Mouse (Mus musculus) olfactory bulb, adult 2 months (tissue): Measurements from ENCODE around the gene Mdm4. TPM values are rescaled to one million over a fixed set of nuclear protein-coding genes. Genes with fewer than 3 reads are reported as not detected.
"Not testable (repeated sequence)": the region's sequence is repeated elsewhere in the genome, so short reads cannot be mapped to it uniquely, and the experiment has no call there.

Experiments
- H3K27ac ChIP-seq: fragments of 200-500 bp; 2 replicates; pipeline ENCODE4 v1.5.1; 2012; ENCODE audit warnings: low read depth, low read length; ENCODE audit not compliant: insufficient read depth
- H3K4me1 ChIP-seq: fragments of 200-500 bp; 2 replicates; pipeline ENCODE4 v1.6.1; 2012; ENCODE audit warnings: low read length; ENCODE audit not compliant: control insufficient read depth, insufficient read depth
- H3K4me3 ChIP-seq: fragments of 200-500 bp; 2 replicates; pipeline ENCODE4 v1.5.1; 2012; ENCODE audit warnings: mild to moderate bottlenecking, low read depth, low read length, moderate library complexity; ENCODE audit not compliant: insufficient read depth
- CTCF ChIP-seq: fragments of 200-500 bp; IDR thresholded peaks from 2 replicates; pipeline ENCODE4 v1.5.1; 2012; ENCODE audit warnings: low read depth, mild to moderate bottlenecking, low read length, moderate library complexity; ENCODE audit not compliant: insufficient read depth
- POLR2A ChIP-seq: fragments of 200-500 bp; IDR thresholded peaks from 2 replicates; pipeline ENCODE4 v1.6.1; 2012; ENCODE audit warnings: mild to moderate bottlenecking, low read depth, low read length, moderate library complexity; ENCODE audit not compliant: insufficient read depth
- WGBS: fragments of 180-500 bp; shearing (Covaris S2); methylation state at CpG from one replicate; pipeline ENCODE4 v1.1.7; 2018; 5-methylcytosine and 5-hydroxymethylcytosine counted together
- polyA plus RNA-seq: library from polyadenylated mRNA; stranded (reverse); fragments of >200 nt; gene quantifications from 2 replicates; pipeline ENCODE4 v1.2.4, GENCODE M21; 2012; ENCODE audit warnings: low replicate concordance; ENCODE audit not compliant: missing spikeins, insufficient read depth, insufficient read length

The Mdm4 gene
- polyA plus RNA-seq, 1 experiment: 103 TPM

DNA sequence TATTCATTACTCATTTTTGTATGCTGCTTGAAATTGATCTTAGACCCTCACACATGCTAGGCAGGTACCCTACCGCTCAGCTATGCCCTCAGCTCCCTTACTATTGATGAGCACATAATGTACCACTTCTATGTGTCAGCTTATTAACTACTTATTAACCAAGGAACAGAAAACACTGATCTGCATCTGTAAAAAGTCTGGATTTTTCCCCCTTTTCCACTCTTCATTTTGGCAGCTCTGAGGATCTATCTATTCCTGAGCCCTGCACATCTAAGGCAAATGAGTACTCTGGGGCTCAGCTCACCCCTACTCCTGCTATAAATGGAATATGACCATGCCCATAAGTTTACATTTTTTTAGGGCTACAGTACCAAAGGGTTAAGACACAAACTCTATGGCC lies 16.2 kb downstream of the Mdm4 start:
- H3K27ac ChIP-seq: no peak overlapping the region
- H3K4me1 ChIP-seq: no peaks in the 10 kb centered on the region
- no peak overlapping the region for H3K4me3 ChIP-seq
- TF ChIP-seq POLR2A: no peak
- TF ChIP-seq CTCF: no peak
- 89% methylated on average over 1 of the region's 1 CpGs for WGBS

DNA sequence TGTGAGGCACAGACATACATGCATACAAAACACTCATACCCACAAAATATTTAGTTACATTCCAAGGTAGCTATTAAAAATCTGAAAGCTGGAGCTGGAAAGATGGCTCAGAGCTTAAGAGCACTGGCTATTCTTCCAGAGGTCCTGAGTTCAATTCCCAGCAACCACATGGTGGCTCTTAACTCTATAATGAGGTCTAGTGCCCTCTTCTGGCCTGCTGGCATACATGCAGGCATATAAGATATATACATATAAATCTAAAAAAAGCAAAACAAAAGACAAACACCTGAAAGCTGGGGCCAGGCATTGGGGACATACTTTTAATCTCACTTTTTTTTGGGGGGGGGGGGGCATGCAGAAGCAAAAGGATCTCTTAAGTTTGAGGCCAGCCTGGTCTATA lies 17.0 kb downstream of the Mdm4 start:
- H3K4me3 ChIP-seq: no peak overlapping the region
- TF ChIP-seq CTCF: no peak
- no peak for TF ChIP-seq POLR2A
- no peak overlapping the region for H3K27ac ChIP-seq
- no peaks in the 10 kb centered on the region for H3K4me1 ChIP-seq

DNA sequence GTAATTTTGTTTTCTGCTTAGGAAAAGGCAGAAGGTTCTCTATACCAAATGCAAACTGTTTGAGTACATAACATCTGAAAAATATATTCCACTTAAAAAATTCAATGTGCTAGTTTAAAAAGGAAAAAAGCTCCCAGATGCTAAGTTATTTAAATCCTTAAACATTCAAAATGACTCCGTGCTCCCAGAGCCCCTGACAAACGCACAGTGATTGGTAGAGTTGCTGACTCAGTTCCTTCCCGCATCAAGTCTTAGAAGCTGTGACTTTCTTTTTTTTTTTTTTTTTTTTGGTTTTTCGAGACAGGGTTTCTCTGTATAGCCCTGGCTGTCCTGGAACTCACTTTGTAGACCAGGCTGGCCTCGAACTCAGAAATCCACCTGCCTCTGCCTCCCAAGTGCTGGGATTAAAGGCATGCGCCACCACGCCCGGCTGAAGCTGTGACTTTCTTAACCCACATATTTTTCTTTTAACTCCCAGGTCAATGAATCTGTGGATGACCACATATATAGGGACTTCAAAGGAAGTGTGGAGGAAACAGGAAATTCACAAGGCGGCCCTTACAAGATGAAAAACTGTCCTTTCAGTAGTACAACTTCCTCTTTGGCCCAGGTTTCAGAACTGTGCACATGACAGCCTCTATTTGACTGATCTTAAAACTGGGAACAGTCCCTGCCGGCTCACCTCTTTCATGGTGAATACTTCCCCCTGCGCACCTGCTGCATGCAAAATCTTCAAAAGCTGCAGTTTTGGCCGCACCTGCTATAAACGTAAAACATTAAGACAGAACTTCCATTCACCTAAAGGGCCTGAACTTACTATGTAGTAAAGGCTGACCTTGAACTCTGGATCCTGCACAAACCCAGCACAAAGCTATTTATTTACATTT lies 18.2 kb downstream of the Mdm4 start:
- H3K4me3 ChIP-seq: no peak overlapping the region
- H3K27ac ChIP-seq: no peak overlapping the region
- 73% methylated on average over 13 of the region's 13 CpGs for WGBS
- TF ChIP-seq POLR2A (no peak), CTCF (no peak)
- no peaks in the 10 kb centered on the region for H3K4me1 ChIP-seq

DNA sequence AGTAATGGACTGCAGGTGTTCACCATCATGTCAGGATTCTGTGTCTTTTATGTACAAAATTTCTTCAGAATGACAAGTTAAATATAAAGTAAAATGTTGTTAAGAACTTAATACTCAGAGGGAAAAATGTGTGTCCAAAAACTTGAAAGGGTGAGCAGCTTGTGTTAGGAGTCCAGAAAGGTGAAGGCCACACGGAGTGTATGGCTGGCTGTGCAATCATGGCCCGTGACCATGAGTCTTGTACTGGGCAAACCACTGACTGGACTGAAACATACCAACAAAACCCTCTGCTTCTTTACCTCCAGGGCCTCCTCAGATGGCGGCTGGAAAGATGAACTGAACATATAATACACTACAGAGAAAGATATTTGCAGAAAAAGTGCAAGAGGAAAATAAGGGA lies 23.8 kb downstream of the Mdm4 start:
- WGBS: 89% methylated on average over 3 of the region's 3 CpGs
- Histone ChIP-seq H3K4me3 (no peak overlapping the region), H3K4me1 (no peaks in the 10 kb centered on the region), H3K27ac (no peak overlapping the region)
- TF ChIP-seq POLR2A: no peak
- TF ChIP-seq CTCF: no peak

DNA sequence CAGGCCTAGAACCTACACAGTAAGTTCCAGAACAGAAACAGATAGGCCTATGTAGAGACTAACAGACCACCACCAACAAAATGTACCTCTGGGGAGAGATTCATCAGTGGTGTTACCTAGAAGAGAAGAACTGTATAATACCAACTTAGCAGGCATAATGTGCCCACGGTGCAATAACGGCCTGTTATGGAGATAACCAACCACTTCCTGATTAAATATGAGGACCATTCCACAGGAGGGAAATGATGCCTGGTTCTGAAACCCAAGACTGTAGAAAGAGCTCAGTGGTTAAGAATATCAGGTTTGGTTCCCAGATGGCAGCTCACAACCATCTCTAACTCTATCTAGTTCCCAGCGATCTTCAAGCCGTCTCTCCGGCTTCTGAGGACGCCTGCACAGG lies 30.0 kb downstream of the Mdm4 start:
- no peak overlapping the region for H3K27ac ChIP-seq
- TF ChIP-seq POLR2A: no peak
- H3K4me1 ChIP-seq: no peaks in the 10 kb centered on the region
- H3K4me3 ChIP-seq: no peak overlapping the region
- 96% methylated on average over 6 of the region's 6 CpGs for WGBS

DNA sequence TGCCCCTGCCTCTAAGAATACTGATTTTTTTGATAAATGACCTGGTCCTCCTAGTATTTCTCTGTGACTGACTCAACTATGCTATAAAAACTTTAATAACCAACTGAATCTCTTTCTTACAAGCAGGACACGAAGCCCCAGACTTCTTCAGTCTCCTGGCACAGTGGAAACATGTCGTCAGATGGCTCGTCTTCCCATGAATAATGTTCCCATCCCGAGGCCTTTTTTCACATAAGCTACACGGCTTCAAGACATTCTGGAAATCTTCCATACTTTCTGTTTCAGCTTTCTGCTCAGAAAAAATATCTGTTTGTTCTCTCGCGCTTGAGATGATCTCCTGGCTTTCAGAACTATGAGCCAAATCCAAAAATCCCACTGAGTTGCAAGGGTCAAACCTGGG lies 38.8 kb downstream of the Mdm4 start:
- Histone ChIP-seq H3K4me1 (0 out of 2 replicates have a peak, but pooled peaks cover 2% of the 10 kb centered on the region), H3K27ac (no peak overlapping the region), H3K4me3 (no peak overlapping the region)
- no peak for TF ChIP-seq POLR2A
- no peak for TF ChIP-seq CTCF
- WGBS: 72% methylated on average over 7 of the region's 7 CpGs

DNA sequence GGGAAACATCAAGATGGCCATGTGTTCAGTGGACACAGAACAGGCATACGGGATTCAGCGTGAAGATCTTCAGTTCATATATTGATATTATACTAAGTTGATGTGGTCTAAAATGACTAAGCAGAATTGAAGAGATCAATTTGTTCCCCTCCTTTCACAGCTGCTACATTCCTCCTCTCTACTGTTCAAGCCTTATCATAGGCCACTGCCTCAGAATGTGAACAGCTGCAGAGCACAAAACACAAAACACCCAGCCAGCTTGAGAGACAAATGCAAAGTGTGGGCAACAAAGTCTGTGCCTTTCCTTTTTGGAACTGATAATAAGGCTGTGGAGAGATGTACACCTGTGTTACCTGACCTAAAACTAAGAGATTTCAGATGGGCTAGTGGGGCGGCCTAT lies 39.6 kb downstream of the Mdm4 start:
- no peak overlapping the region for H3K27ac ChIP-seq
- 98% methylated on average over 3 of the region's 3 CpGs for whole genome bisulfite sequencing

DNA sequence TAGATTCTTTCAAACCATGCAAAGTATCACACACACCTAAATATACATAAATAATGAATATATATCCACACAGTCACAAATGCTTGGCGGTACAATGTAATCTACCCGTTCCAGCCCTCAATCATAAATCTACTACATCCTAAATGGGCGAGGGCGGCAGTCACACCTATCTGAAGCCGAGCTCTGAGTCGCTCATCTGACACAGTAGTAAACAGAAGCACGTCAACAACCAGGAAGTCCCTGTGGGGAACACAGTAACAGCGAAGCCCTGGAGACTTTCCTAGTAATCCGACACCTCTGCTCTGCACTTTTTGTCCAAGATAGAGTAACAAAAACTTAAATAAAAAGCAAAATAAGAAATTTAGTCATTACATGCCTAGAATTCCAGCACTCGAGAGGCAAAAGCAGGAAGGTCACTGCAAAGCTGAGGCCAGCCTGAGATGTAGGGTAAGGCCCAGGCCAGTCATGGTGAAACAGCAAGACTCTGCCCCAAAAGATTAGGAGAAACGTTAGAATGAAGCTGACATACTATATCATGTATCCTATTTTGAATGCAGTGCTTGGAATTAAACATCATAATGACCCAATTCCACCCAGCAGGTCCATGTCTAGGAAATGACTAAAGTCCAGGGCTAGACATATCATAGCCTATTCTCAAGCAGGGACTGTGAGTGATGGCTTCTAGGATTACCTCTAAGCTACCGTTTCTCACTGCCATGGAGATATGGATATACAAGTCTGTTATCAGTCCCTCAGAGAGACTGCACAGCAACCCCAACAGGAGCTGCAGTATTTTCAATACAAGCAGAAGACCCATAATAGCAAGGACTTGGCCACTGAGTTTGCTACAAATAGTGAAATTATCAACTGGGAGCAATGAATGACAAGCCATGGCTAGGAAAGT lies 41.6 kb downstream of the Mdm4 start:
- H3K4me1 ChIP-seq, H3K27ac ChIP-seq, H3K4me3 ChIP-seq: not testable (repeated sequence)
- 85% methylated on average over 12 of the region's 12 CpGs for WGBS

More for the DNA sequence above, 39.6 kb downstream of the Mdm4 start:
- H3K4me1 ChIP-seq: 0 out of 2 replicates have a peak, but pooled peaks cover 2% of the 10 kb centered on the region
- TF ChIP-seq CTCF (no peak), POLR2A (no peak)
- H3K4me3 ChIP-seq: no peak overlapping the region

DNA sequence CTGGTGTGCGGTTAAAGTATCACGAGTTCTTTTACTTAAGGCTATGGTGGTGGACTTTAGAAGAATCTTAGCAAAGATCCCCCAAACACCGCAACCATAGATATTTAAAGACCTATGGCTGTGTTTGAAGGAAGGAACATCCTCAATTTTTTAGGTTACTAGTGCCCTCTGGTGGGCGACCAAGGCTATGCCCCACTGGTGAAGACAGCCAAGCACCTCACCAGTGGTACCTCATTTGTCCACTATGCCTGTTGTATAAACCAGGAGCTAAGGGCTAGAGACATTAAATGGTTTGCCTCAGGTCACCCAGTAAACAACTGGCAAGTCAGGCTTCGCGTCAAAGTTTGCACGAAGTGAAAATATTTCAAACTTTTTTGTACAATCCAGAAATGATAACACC lies 47.6 kb downstream of the Mdm4 start:
- H3K27ac ChIP-seq: no peak overlapping the region
- no peak overlapping the region for H3K4me3 ChIP-seq
- 0 out of 2 replicates have a peak, but pooled peaks cover 2% of the 10 kb centered on the region for H3K4me1 ChIP-seq
- TF ChIP-seq CTCF: no peak
- TF ChIP-seq POLR2A: no peak
- WGBS: 55% methylated on average over 7 of the region's 7 CpGs
